Mouse (Mus musculus) small intestine, adult 10 weeks (tissue): ENCODE data around the gene AI413582. TPM values are rescaled to one million over a fixed set of nuclear protein-coding genes. Genes with fewer than 3 reads are reported as not detected.

ENCODE experiments used
- polyA plus RNA-seq: library from polyadenylated mRNA; stranded (reverse); fragments of 350-450 nt; fragmentation: Illumina TruSeq; extraction: RNeasy Lipid Tissue Mini Kit (QIAGEN cat#74804); gene quantifications from one replicate; pipeline ENCODE4 v1.2.3, GENCODE M21; 2014; ENCODE audit warnings: low replicate concordance

AI413582 gene
- not detected for polyA plus RNA-seq

GRCm38 (mm10) chr17:27565163-27565941 is at the start of gene AI413582:
TSS of gene AI413582 (minus strand) at chr17:27565756.

GRCm38 (mm10) chr17:27556315-27557011 is 9.1 kb downstream of the AI413582 start, which contains the start of gene Hmga1:
TSS of gene Hmga1 (plus strand) at chr17:27556497.

GRCm38 (mm10) chr17:27521303-27521702 is 44.3 kb downstream of the AI413582 start, which contains the start of gene Grm4:
TSS of gene Grm4 (minus strand) at chr17:27521403.

Other genes starting within 250 kb of the AI413582 start
- not detected for gene Grm4, start 44.4 kb downstream of the AI413582 start, polyA plus RNA-seq
- gene Hmga1, start 9.3 kb downstream of the AI413582 start, polyA plus RNA-seq: 16.3 TPM
- gene Nudt3, start 57.7 kb upstream of the AI413582 start, polyA plus RNA-seq: 10.1 TPM
- gene RPS10-NUDT3, start 69.5 kb upstream of the AI413582 start, polyA plus RNA-seq: not detected
- gene Rps10, start 70.9 kb upstream of the AI413582 start, polyA plus RNA-seq: 11.7 TPM
- gene Pacsin1, start 89.8 kb upstream of the AI413582 start, polyA plus RNA-seq: not detected
- gene Spdef, start 163.2 kb upstream of the AI413582 start, polyA plus RNA-seq: not detected